Mouse (Mus musculus) pancreas, adult 10 weeks (tissue): ENCODE measurements around the gene Gcnt4. TPM values are rescaled to one million over a fixed set of nuclear protein-coding genes. Genes with fewer than 3 reads are reported as not detected.

Source experiments
- polyA plus RNA-seq: library from polyadenylated mRNA; stranded (reverse); fragments of 350-450 nt; fragmentation: Illumina TruSeq; extraction: RNeasy Lipid Tissue Mini Kit (QIAGEN cat#74804); gene quantifications from one replicate; pipeline ENCODE4 v1.2.3, GENCODE M21; 2015; ENCODE audit warnings: low read depth, low replicate concordance; ENCODE audit not compliant: insufficient read depth

The Gcnt4 gene
- polyA plus RNA-seq = not detected

GRCm38 (mm10) chr13:96923999-96924961 is at the start of gene Gcnt4:
TSS of gene Gcnt4 (plus strand) at chr13:96924689.

Other genes with a start within 250 kb of the Gcnt4 start
- gene Ankrd31, start 176.4 kb upstream of the Gcnt4 start, polyA plus RNA-seq = not detected
- gene 1700029F12Rik, start 109.7 kb downstream of the Gcnt4 start, polyA plus RNA-seq = not detected
- 0.17 TPM for gene Fam169a, start 142.6 kb downstream of the Gcnt4 start, polyA plus RNA-seq
- gene Gm6169, start 174.5 kb downstream of the Gcnt4 start, polyA plus RNA-seq = not detected
- gene Gfm2, start 213.2 kb downstream of the Gcnt4 start, polyA plus RNA-seq = 8.0 TPM
- 24.7 TPM for gene Nsa2, start 213.2 kb downstream of the Gcnt4 start, polyA plus RNA-seq